Mouse (Mus musculus): ENCODE data around the gene Slc22a1. TPM values are rescaled to one million over a fixed set of nuclear protein-coding genes. Genes with fewer than 3 reads are reported as not detected.

Gene Slc22a1
- polyA plus RNA-seq, 1 experiment from 2014 or later = not detected

DNA sequence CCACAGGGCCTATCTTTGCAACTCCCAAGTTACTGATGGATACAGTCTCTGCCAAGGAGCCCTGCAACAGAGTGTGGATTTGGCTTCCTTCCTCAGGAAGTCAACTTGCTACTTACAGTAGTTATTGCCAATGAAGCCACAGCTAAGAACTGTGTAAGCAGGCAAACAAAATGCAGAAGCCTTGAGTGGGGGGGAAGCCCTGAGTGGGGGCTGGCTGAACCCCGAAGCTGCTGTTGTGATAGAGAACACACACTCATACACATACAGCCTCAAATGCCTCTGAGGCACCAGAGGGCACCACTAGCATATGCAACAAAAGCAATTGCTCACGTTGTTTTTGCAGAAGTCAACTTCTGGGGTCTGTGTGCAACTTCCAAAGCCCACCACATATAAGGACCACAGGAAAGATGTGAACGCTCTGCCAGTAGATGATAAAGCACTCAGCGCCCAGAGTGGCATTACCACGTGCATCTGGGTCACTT lies 38.5 kb upstream of the Slc22a1 start:
- Histone ChIP-seq H3K9me3 (ENCODE audit: control insufficient read depth, low read length) (no peaks in the 10 kb centered on the region), H3K27me3 (replicated peaks; ENCODE audit: control insufficient read depth, insufficient read depth, low read length) (no peaks in the 10 kb centered on the region), H3K4me2 (ENCODE audit: low read length) (no peak overlapping the region), H3K36me3 (ENCODE audit: control insufficient read depth, insufficient read depth, low read length) (peaks cover 40% of the 10 kb centered on the region), H3K27ac (ENCODE audit: low read depth, low read length) (no peak overlapping the region), H3K4me3 (ENCODE audit: low read length) (no peak overlapping the region), H3K9ac (ENCODE audit: low read depth, low read length) (no peak overlapping the region), H3K4me1 (ENCODE audit: control insufficient read depth, insufficient read depth, low read depth, low read length) (no peaks in the 10 kb centered on the region)
- ATAC-seq = 0 out of 2 replicates have a peak, but pooled peaks have one; percentile 2
- whole genome bisulfite sequencing = 82% methylated on average over 5 of the region's 5 CpGs

- no peak for ATAC-seq
- no peak overlapping the region for H3K9ac ChIP-seq (ENCODE audit: low read depth, low read length)
- WGBS = 86% methylated on average over 3 of the region's 3 CpGs
- H3K4me1 ChIP-seq (ENCODE audit: control insufficient read depth, insufficient read depth, low read depth, low read length) = no peaks in the 10 kb centered on the region
- peaks cover 45% of the 10 kb centered on the region for H3K36me3 ChIP-seq (ENCODE audit: control insufficient read depth, insufficient read depth, low read length)
- no peaks in the 10 kb centered on the region for H3K9me3 ChIP-seq (ENCODE audit: control insufficient read depth, low read length)
- no peak overlapping the region for H3K27ac ChIP-seq (ENCODE audit: low read depth, low read length)
- H3K4me3 ChIP-seq (ENCODE audit: low read length) = no peak overlapping the region
- no peak overlapping the region for H3K4me2 ChIP-seq (ENCODE audit: low read length)
- H3K27me3 ChIP-seq (replicated peaks; ENCODE audit: control insufficient read depth, insufficient read depth, low read length) = no peaks in the 10 kb centered on the region
Measured at GRCm38 (mm10) chr17:12712993-12713392, 37.4 kb upstream of the Slc22a1 start.

- Histone ChIP-seq H3K9me3 (ENCODE audit: control insufficient read depth, low read length) (no peaks in the 10 kb centered on the region), H3K9ac (ENCODE audit: low read depth, low read length) (no peak overlapping the region), H3K27me3 (replicated peaks; ENCODE audit: control insufficient read depth, insufficient read depth, low read length) (no peaks in the 10 kb centered on the region), H3K4me1 (ENCODE audit: control insufficient read depth, insufficient read depth, low read depth, low read length) (no peaks in the 10 kb centered on the region), H3K27ac (ENCODE audit: low read depth, low read length) (no peak overlapping the region), H3K4me2 (ENCODE audit: low read length) (no peak overlapping the region), H3K4me3 (ENCODE audit: low read length) (no peak overlapping the region), H3K36me3 (ENCODE audit: control insufficient read depth, insufficient read depth, low read length) (peaks cover 45% of the 10 kb centered on the region)
- ATAC-seq = no peak
Measured at GRCm38 (mm10) chr17:12712191-12712590, 36.6 kb upstream of the Slc22a1 start.

- Histone ChIP-seq H3K27ac (ENCODE audit: low read depth, low read length) (no peak overlapping the region), H3K4me3 (ENCODE audit: low read length) (no peak overlapping the region), H3K36me3 (ENCODE audit: control insufficient read depth, insufficient read depth, low read length) (peaks cover 38% of the 10 kb centered on the region), H3K4me1 (ENCODE audit: control insufficient read depth, insufficient read depth, low read depth, low read length) (no peaks in the 10 kb centered on the region), H3K4me2 (ENCODE audit: low read length) (no peak overlapping the region), H3K27me3 (replicated peaks; ENCODE audit: control insufficient read depth, insufficient read depth, low read length) (no peaks in the 10 kb centered on the region), H3K9me3 (ENCODE audit: control insufficient read depth, low read length) (no peaks in the 10 kb centered on the region), H3K9ac (ENCODE audit: low read depth, low read length) (no peak overlapping the region)
- WGBS = 94% methylated on average over 2 of the region's 2 CpGs
- ATAC-seq = no peak
Measured at GRCm38 (mm10) chr17:12710976-12711375, 35.3 kb upstream of the Slc22a1 start.

GRCm38 (mm10) chr17:12710050-12710780 lies 34.6 kb upstream of the Slc22a1 start:
- Histone ChIP-seq H3K27ac (ENCODE audit: low read depth, low read length) (no peak overlapping the region), H3K36me3 (ENCODE audit: control insufficient read depth, insufficient read depth, low read length) (peaks cover 32% of the 10 kb centered on the region), H3K4me2 (ENCODE audit: low read length) (no peak overlapping the region), H3K9ac (ENCODE audit: low read depth, low read length) (no peak overlapping the region), H3K4me1 (ENCODE audit: control insufficient read depth, insufficient read depth, low read depth, low read length) (no peaks in the 10 kb centered on the region), H3K4me3 (ENCODE audit: low read length) (no peak overlapping the region), H3K9me3 (ENCODE audit: control insufficient read depth, low read length) (no peaks in the 10 kb centered on the region), H3K27me3 (replicated peaks; ENCODE audit: control insufficient read depth, insufficient read depth, low read length) (no peaks in the 10 kb centered on the region)
- no peak for ATAC-seq
- 89% methylated on average over 13 of the region's 13 CpGs for WGBS

DNA sequence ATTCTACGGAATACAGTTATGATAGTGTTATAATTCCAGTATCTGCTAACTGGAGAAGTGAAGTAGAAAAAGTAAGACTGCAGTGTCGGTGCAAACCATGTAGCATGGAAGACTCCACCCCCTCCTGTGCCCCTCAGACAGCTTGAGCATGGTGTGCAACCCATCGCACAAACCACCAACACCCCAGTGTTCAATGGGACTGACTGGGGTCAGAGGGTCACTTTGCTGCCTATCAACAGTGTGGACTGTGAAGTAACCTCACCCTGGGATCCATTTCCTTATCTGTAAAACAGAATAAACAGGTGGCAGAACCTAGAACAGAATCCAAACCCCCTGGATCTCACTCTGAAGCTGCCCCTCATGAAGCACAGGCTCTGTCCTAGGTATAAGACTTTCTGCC lies 32.8 kb upstream of the Slc22a1 start:
- no peaks in the 10 kb centered on the region for H3K27me3 ChIP-seq (replicated peaks; ENCODE audit: control insufficient read depth, insufficient read depth, low read length)
- no peaks in the 10 kb centered on the region for H3K9me3 ChIP-seq (ENCODE audit: control insufficient read depth, low read length)
- no peak overlapping the region for H3K27ac ChIP-seq (ENCODE audit: low read depth, low read length)
- no peaks in the 10 kb centered on the region for H3K4me1 ChIP-seq (ENCODE audit: control insufficient read depth, insufficient read depth, low read depth, low read length)
- 87% methylated on average over 3 of the region's 3 CpGs for WGBS
- H3K36me3 ChIP-seq (ENCODE audit: control insufficient read depth, insufficient read depth, low read length) = peaks cover 31% of the 10 kb centered on the region
- H3K4me2 ChIP-seq (ENCODE audit: low read length) = no peak overlapping the region
- H3K4me3 ChIP-seq (ENCODE audit: low read length) = no peak overlapping the region
- no peak for ATAC-seq
- no peak overlapping the region for H3K9ac ChIP-seq (ENCODE audit: low read depth, low read length)

- 89% methylated on average over 10 of the region's 10 CpGs for WGBS
- Histone ChIP-seq H3K27ac (ENCODE audit: low read depth, low read length) (no peak overlapping the region), H3K36me3 (ENCODE audit: control insufficient read depth, insufficient read depth, low read length) (peaks cover 41% of the 10 kb centered on the region), H3K4me2 (ENCODE audit: low read length) (no peak overlapping the region), H3K9me3 (ENCODE audit: control insufficient read depth, low read length) (no peaks in the 10 kb centered on the region), H3K4me3 (ENCODE audit: low read length) (no peak overlapping the region), H3K27me3 (replicated peaks; ENCODE audit: control insufficient read depth, insufficient read depth, low read length) (no peaks in the 10 kb centered on the region), H3K9ac (ENCODE audit: low read depth, low read length) (no peak overlapping the region), H3K4me1 (ENCODE audit: control insufficient read depth, insufficient read depth, low read depth, low read length) (no peaks in the 10 kb centered on the region)
- ATAC-seq = no peak
Measured at GRCm38 (mm10) chr17:12706590-12707049, 31.0 kb upstream of the Slc22a1 start.

DNA sequence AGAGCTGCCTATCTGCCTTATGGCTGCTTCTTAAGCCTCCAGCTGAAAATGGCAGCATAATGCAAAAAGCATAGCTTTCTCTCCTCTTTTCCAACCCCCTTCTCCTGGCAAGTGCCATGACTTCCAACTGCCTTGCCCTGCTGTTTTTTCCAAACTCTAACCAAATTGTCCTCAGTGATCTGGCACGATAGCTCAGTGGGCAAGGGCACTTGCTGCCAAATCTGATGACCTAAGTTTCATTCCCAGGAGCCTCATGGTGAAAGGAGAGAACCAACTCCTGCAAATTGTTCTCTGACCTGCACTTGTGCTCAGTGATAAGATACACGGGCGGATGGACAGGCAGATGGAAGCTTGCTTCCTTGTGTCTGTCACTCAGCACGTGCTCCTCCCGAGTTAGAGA lies 27.3 kb upstream of the Slc22a1 start:
- H3K9me3 ChIP-seq (ENCODE audit: control insufficient read depth, low read length) = no peaks in the 10 kb centered on the region
- WGBS = 93% methylated on average over 5 of the region's 5 CpGs
- no peak overlapping the region for H3K4me2 ChIP-seq (ENCODE audit: low read length)
- H3K4me1 ChIP-seq (ENCODE audit: control insufficient read depth, insufficient read depth, low read depth, low read length) = no peaks in the 10 kb centered on the region
- peaks cover 48% of the 10 kb centered on the region for H3K36me3 ChIP-seq (ENCODE audit: control insufficient read depth, insufficient read depth, low read length)
- no peak overlapping the region for H3K4me3 ChIP-seq (ENCODE audit: low read length)
- no peak for ATAC-seq
- no peak overlapping the region for H3K9ac ChIP-seq (ENCODE audit: low read depth, low read length)
- H3K27me3 ChIP-seq (replicated peaks; ENCODE audit: control insufficient read depth, insufficient read depth, low read length) = no peaks in the 10 kb centered on the region
- no peak overlapping the region for H3K27ac ChIP-seq (ENCODE audit: low read depth, low read length)

DNA sequence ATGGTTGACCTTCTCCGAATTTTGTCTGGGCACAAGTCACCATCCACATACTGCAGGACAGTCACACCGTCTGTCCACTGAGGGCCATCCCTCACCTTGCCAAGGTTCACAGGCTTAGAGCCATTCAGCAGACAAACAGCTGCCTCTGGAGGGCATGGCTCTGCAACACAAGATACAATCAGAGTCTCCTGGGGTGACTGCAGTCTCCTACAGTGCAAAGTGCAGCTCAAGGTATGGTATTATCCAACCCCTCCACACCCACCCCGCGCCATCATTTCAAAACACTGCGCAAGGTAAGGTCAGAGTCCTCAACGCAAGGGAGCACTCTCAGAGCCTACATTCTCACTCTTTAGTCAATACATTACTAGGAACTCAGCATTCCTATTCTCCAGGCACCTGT lies 24.7 kb upstream of the Slc22a1 start:
- ATAC-seq = no peak
- 97% methylated on average over 6 of the region's 6 CpGs for WGBS

More for the DNA sequence above, 24.7 kb upstream of the Slc22a1 start:
- Histone ChIP-seq H3K27ac (ENCODE audit: low read depth, low read length) (no peak overlapping the region), H3K4me3 (ENCODE audit: low read length) (no peak overlapping the region), H3K9me3 (ENCODE audit: control insufficient read depth, low read length) (no peaks in the 10 kb centered on the region), H3K4me1 (ENCODE audit: control insufficient read depth, insufficient read depth, low read depth, low read length) (no peaks in the 10 kb centered on the region), H3K27me3 (replicated peaks; ENCODE audit: control insufficient read depth, insufficient read depth, low read length) (no peaks in the 10 kb centered on the region), H3K4me2 (ENCODE audit: low read length) (no peak overlapping the region), H3K36me3 (ENCODE audit: control insufficient read depth, insufficient read depth, low read length) (peaks cover 67% of the 10 kb centered on the region), H3K9ac (ENCODE audit: low read depth, low read length) (no peak overlapping the region)
